Mouse (Mus musculus) R1 (cell line): ENCODE data around the gene Zfp217.
A peak's percentile ranks its signal among the peaks of the same experiment; 100 is the strongest.

Experiments
- DNase-seq: peaks from one replicate; pipeline ENCODE4 v3.0.0-alpha.2; 2018; ENCODE audit warnings: low read depth, low spot score

Gene Zfp217

GRCm38 (mm10) chr2:170103852-170104251 lies 44.1 kb downstream of the Zfp217 start:
- DNase-seq: peak; percentile 72

- peak; percentile 71 for DNase-seq
Observed at GRCm38 (mm10) chr2:170103341-170103740, 44.6 kb downstream of the Zfp217 start.

- DNase-seq: no peak
Observed at GRCm38 (mm10) chr2:170101932-170102331, 46.0 kb downstream of the Zfp217 start.

- peak; percentile 92 for DNase-seq
Observed at GRCm38 (mm10) chr2:170101132-170101531, 46.8 kb downstream of the Zfp217 start.

GRCm38 (mm10) chr2:170094871-170095270 lies 53.0 kb downstream of the Zfp217 start:
- no peak for DNase-seq

GRCm38 (mm10) chr2:170094220-170094619 lies 53.7 kb downstream of the Zfp217 start:
- DNase-seq: peak; percentile 80

- DNase-seq: no peak
Observed at GRCm38 (mm10) chr2:170091563-170092443, 56.1 kb downstream of the Zfp217 start.

GRCm38 (mm10) chr2:170078442-170079017 lies 69.4 kb downstream of the Zfp217 start:
- peak; percentile 86 for DNase-seq

- no peak for DNase-seq
Observed at GRCm38 (mm10) chr2:170078041-170078440, 69.9 kb downstream of the Zfp217 start.

- no peak for DNase-seq
Observed at GRCm38 (mm10) chr2:170076941-170077490, 70.9 kb downstream of the Zfp217 start.

GRCm38 (mm10) chr2:170070641-170071241 lies 77.2 kb downstream of the Zfp217 start:
- DNase-seq: peak; percentile 72

- no peak for DNase-seq
Observed at GRCm38 (mm10) chr2:170069976-170070375, 77.9 kb downstream of the Zfp217 start.

GRCm38 (mm10) chr2:170062378-170062777 lies 85.5 kb downstream of the Zfp217 start:
- no peak for DNase-seq

- DNase-seq: peak; percentile 71
Observed at GRCm38 (mm10) chr2:170060066-170060465, 87.8 kb downstream of the Zfp217 start.

- no peak for DNase-seq
Observed at GRCm38 (mm10) chr2:170058774-170059173, 89.1 kb downstream of the Zfp217 start.
